Mouse (Mus musculus) lung, postnatal 4 days (tissue): ENCODE results near the gene Cd34.
A peak's percentile ranks its signal among the peaks of the same experiment; 100 is the strongest.

ENCODE experiments used
- DNase-seq, 2 experiments: peaks; one replicate each; pipeline ENCODE4 v3.0.0; 2021

The Cd34 gene

GRCm38 (mm10) chr1:194976164-194976516, 37.5 kb downstream of the Cd34 start:
- DNase-seq: peak; percentile 93 to 94

- DNase-seq: peak; percentile 61 to 84
Measured at GRCm38 (mm10) chr1:194976517-194977370, 38.1 kb downstream of the Cd34 start.

DNA sequence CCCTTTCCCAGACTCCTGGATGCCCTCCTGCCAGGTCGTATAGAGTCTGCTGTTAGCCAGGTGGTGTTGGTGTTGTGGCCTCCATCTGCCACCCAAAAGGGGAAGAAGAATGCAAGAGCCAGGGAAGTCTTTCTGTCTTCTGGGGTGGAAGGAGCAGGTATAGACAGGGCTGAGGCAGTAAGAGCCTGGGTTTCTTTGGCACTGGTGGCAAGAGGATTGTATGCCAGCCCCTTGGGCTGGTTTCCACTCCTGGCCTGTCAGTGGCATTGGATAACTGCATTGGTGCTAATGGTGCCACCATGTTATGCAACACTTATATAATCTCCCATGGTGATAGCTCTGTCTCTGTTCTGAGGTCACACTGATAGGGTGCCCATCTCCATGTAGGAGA, 38.7 kb downstream of the Cd34 start:
- DNase-seq: no peak

- DNase-seq: peak in 1 of 2 experiments; percentile 27
Measured at GRCm38 (mm10) chr1:194977946-194978720, 39.5 kb downstream of the Cd34 start.

DNA sequence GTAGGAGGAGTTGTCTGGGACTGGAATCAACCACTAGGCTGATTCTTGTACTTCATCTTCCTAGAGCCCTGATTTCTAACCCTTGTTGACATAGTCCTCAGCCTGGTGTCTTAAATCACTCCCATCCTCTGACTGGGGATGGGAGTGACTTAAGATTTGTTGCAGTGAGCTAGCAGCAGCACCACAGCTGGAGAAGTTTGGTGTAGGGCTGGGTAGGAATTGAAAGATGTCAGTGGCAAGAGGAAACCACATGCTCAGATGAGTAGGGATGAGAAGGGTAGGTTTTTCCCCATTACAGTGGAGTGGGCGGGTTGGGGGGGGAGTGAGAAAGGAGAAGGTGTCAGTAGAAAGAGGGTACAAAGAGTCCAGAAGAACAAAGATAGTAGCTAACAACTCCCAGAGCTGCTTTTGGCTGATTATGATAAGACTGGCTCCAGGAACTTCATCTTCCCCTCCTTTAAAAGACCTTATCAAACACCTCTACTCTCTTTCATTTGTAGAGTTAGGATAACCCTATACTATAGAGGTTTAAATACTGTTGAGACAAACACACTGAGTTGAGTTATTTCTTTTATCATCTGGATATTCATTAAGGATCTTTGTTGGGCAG, 42.3 kb downstream of the Cd34 start:
- no peak for DNase-seq

GRCm38 (mm10) chr1:194982931-194983690, 44.5 kb downstream of the Cd34 start:
- DNase-seq: no peak

DNA sequence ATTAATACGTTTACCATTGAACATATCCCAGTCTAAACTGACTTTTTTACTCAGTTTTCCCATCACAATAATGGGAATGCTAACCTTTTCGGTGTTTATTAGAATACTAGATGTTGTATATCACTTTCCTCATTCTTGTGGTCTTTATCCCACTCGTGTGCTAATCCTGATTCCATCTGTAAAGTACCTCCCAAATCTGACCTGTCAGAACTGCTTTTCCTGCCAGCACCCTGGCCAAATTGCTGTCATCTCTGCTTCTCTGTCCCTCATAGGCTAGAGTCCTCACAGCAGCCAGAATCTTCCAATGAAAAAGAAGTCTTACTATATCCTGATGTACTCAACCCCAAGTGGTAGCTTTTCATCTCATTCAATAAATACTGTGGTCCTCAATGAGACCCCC, 46.3 kb downstream of the Cd34 start:
- DNase-seq: no peak

GRCm38 (mm10) chr1:194985442-194986210, 47.0 kb downstream of the Cd34 start:
- DNase-seq: no peak

DNA sequence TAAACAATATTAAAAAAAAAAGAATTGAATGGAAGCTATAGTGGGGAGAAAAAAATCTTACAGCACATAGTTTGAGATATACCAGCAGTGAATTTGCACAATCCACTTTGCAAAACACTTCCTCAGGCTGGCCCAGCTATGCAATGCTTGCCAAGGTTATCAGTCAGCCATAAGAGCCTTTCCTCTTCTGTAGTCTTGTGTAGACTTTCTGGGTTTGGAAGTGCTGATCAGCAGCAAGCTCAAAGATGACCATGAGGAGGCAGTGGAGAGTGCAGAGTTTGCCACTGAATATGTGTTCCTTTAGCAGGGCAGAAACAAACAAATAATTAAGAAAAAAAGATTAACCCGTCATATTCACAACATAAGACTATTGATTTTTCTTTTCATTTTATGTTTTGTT, 50.4 kb downstream of the Cd34 start:
- peak in 1 of 2 experiments; percentile 10 for DNase-seq

DNA sequence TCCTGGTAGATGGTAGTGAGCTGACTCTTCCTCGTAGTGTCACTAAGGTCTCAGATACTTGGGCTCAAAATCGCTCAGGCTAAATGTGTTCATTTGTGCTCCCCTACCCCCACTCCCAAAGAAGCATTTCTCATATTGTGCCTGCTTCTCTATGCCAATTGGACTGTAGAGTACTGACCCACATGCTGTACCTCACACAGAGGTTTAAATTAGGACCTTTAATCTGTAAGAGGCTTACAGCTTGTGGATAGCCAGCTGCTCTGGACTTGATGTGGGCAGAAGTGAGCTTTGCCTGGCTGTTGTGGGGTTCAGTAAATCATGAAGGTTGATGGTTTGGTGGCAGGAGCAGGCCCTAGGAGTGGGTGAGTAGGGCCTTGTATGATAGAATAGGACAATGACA, 52.4 kb downstream of the Cd34 start:
- DNase-seq: no peak

DNA sequence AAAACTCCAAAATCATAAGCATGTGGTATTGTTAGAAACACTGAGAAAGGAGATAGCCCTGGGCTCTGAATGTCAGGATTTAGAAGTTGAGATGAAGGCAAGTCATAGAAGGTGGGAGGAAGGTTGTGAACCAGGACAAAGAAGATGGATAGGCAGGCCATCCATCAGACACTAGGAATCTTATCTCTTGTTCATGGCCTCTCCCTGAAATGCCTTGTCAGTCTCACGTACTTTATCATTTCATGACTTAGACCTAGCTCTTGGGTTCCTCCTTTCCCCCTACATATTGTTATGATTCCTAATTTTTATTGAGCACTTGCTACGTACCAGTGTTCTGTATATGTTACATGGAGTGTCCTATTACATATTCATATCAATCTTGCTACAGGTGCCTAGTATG, 53.0 kb downstream of the Cd34 start:
- DNase-seq: no peak

GRCm38 (mm10) chr1:194992589-194993317, 54.1 kb downstream of the Cd34 start:
- DNase-seq: no peak

- no peak for DNase-seq
Measured at GRCm38 (mm10) chr1:194993409-194993988, 54.9 kb downstream of the Cd34 start.

DNA sequence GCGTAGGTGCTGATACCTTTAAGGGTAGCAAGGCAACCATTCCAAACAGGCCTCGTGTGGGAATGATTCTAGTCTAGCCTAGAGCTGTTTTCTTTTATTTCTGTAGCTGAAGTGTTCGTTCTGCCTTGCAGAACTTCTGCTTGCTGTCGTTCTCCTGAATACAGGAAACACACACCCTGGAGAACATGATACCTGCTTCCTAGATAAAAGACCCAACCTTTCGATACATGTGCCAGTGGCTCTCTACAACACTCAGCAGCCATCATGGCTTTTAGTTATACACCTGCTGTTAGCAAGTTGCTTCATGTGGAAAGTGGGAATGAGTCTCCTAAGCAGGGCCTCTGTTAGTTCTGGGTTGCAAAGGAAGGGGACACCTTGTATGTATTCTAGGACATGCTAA, 55.6 kb downstream of the Cd34 start:
- DNase-seq: no peak

- peak; percentile 63 to 72 for DNase-seq
Measured at GRCm38 (mm10) chr1:194995196-194995595, 56.6 kb downstream of the Cd34 start.

- DNase-seq: no peak
Measured at GRCm38 (mm10) chr1:194998396-194998795, 59.8 kb downstream of the Cd34 start.

GRCm38 (mm10) chr1:195003328-195003727, 64.7 kb downstream of the Cd34 start:
- no peak for DNase-seq

DNA sequence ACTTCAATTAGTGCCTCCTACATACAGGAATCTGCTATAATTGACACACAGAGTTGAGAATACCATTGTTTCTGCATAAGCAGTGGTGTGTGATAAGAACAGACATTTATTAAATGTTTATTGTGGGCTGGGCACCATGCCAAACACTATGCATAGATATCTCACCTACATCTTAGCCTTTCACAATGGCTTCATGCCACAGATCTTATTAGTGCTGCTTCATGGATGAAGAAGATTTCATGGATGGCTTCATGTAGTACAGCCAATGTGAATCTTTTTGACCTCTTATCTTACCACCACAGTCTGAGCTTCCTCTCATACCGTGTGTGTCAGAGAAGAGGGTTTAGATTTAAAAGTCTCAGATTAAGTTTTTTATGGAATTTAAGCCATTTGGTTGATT, 65.6 kb downstream of the Cd34 start:
- DNase-seq: no peak

GRCm38 (mm10) chr1:195006267-195006666, 67.6 kb downstream of the Cd34 start:
- no peak for DNase-seq
